Mouse (Mus musculus) embryonic fibroblast, embryonic 13.5 days (primary cell): Measurements from ENCODE around the gene Jtb. TPM values are rescaled to one million over a fixed set of nuclear protein-coding genes. Genes with fewer than 3 reads are reported as not detected.

ENCODE experiments used
- H3K27ac ChIP-seq: 2 replicates; pipeline ENCODE4 v1.5.1; 2012; ENCODE audit warnings: low read length, control low read depth, inconsistent platforms; ENCODE audit not compliant: insufficient read depth
- H3K4me1 ChIP-seq: 2 replicates; pipeline ENCODE4 v1.6.1; 2011; ENCODE audit warnings: low read length; ENCODE audit not compliant: control insufficient read depth, insufficient read depth
- H3K4me3 ChIP-seq: 2 replicates; pipeline ENCODE4 v1.5.1; 2011; ENCODE audit warnings: mild to moderate bottlenecking, control low read depth, low read length; ENCODE audit not compliant: insufficient read depth
- CTCF ChIP-seq: IDR thresholded peaks from 2 replicates; pipeline ENCODE4 v1.5.1; 2011; ENCODE audit warnings: mild to moderate bottlenecking, control low read depth, low read length, moderate library complexity, borderline replicate concordance; ENCODE audit not compliant: insufficient read depth
- POLR2A ChIP-seq: IDR thresholded peaks from 2 replicates; pipeline ENCODE4 v1.6.1; 2011; ENCODE audit warnings: low read depth, mild to moderate bottlenecking, control low read depth, low read length, moderate library complexity
- polyA plus RNA-seq: library from polyadenylated mRNA; stranded (reverse); fragments of >200 nt; gene quantifications from 2 replicates; pipeline ENCODE4 v1.2.4, GENCODE M21; 2011; ENCODE audit warnings: low read depth; ENCODE audit not compliant: missing spikeins, insufficient read length

Jtb gene
- polyA plus RNA-seq, 1 experiment: 47.5 TPM

DNA sequence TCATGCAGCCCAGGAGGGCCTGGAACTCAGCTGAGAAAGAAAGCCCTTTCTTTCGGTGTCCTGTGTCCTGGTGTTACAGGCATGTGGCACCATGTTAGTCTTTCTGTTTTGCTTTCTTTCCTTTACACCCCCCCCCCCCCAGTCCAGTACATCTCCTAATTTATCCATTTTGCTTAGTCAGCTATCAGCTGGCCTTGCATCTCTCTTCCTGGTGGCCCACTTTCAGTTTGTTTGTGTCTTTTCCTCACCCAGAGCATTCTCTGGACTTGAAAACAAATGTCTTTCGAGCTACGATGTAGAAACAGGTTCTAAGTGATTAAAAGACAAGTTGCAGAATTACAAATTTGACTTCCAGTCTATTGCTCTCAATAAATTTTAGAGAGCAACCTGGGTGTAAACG lies 8.9 kb upstream of the Jtb start:
- Histone ChIP-seq H3K4me3 (no peak overlapping the region), H3K27ac (no peak overlapping the region), H3K4me1 (no peaks in the 10 kb centered on the region)
- TF ChIP-seq CTCF (no peak), POLR2A (no peak)

GRCm38 (mm10) chr3:90222941-90223340 lies 8.5 kb upstream of the Jtb start:
- TF ChIP-seq POLR2A: no peak
- TF ChIP-seq CTCF: no peak
- no peak overlapping the region for H3K27ac ChIP-seq
- H3K4me1 ChIP-seq: no peaks in the 10 kb centered on the region
- H3K4me3 ChIP-seq: no peak overlapping the region

DNA sequence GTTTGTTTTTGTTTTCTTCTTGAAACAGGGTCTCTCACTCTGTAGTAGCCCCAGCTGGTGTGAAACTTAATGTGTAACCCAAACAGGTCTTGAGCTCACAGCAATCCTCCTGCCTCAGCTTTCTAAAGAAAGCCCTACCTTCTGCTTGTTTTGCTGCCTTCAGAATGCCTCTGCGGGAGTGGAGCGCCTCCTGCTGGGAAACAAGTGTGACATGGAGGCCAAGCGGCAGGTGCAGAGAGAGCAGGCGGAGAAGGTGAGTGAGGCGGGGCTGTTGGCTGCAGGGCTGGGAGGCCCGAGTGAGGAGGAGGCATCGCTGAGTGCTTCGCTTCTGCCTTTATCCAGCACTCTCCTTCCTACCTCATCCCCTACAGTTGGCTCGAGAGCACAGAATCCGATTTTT lies 7.1 kb upstream of the Jtb start:
- H3K27ac ChIP-seq: no peak overlapping the region
- no peaks in the 10 kb centered on the region for H3K4me1 ChIP-seq
- no peak overlapping the region for H3K4me3 ChIP-seq
- TF ChIP-seq POLR2A: no peak
- no peak for TF ChIP-seq CTCF

DNA sequence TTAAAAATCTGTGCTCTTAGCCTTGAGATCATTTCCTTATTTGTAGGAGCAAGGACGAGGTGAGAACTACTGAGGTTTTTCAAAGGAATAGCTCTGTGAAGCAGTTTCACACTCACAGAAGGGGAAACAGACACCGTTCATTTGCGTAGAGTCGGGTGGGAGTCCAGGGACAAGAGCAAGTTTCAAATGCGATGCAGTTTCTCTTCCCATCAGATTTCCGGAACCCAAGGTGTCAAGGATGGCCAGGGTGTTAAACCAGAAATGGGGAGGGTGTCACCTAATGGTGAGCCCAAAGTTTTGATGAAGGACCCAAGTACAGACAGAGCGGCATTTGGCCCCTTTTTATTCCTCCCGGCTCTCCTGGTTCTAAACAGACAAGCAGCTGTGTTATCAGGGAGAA lies 322 bp upstream of the Jtb start:
- Histone ChIP-seq H3K4me1 (peaks cover 2% of the 10 kb centered on the region; the same call in 1 of the 2 replicates), H3K4me3 (peak overlapping the region; percentile 98), H3K27ac (no peak overlapping the region)
- TF ChIP-seq CTCF: no peak
- no peak for TF ChIP-seq POLR2A

GRCm38 (mm10) chr3:90241251-90241650 lies 9.9 kb downstream of the Jtb start:
- TF ChIP-seq CTCF: no peak
- TF ChIP-seq POLR2A: no peak
- Histone ChIP-seq H3K4me3 (no peak overlapping the region), H3K4me1 (no peaks in the 10 kb centered on the region), H3K27ac (no peak overlapping the region)

DNA sequence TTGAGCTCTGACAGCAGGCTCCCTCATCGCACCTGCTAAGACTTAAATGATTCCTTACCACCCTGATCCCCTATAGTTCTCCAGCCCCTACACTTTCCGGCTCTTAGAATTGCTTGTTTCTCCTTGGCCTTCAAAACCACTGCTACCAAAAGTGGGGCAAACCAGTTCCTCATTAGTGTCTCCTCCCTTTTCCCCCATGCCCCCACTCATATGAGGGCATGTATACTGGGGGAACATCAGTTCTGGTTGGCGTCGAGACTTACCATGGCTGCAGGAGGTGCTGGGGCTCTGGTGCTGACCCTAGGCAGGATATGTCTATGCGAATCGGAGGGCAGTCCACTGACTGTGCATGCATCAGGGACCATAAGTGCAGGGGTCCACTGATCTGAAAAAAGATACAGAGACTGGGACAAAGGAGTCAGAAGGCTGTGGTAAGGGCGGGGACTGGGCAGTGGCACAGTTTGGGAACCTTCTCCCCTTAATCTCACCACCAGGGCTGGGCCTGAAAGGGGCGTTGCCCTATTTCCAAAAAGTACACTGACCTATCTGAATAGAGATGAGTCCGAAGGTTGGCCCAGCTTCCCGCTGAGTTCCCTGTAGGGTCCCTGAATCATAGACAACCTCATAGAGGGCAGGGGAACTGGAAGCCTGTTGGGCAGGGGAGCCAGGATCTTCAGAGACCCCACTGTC lies 10.4 kb downstream of the Jtb start:
- Histone ChIP-seq H3K27ac (no peak overlapping the region), H3K4me3 (no peak overlapping the region), H3K4me1 (no peaks in the 10 kb centered on the region)
- TF ChIP-seq POLR2A (no peak), CTCF (no peak)

DNA sequence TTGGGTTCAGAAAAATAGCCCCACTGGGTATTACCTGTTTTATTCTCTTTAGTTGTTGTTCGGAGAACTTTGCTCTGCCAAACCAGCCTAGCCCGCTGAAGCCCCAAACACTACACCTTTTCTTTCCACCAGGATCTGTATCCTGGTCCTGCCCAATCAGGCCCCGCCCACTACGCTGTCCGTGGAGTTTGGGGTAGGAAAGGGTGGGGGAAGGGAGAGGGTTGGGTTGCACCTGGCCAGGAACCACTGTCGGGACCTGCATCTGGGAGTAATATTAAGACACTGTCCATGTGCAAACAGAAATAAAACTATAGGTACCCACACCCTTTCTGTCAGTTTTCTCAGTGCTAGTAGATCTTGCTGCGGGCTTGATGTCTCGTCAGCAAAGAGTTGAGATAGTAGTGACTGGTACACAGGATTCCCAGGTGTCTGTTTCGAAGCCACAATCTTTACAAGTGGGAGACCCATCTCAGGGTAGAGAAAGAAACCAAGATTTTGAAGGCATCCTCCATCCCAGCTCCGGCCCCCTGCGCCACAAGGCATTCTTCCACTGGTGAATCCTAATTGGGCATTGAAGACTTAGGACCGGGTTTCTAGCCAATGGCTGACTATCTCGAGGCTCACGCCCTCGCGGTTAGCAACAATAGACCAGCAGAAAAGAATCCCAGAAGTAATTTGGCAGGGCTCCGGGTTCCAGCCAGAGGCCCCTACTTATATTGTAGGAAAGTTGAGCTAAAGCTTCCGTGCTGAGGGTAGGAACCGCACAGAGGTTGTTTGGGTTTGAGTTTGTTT lies 11.8 kb downstream of the Jtb start, which contains the start of gene Creb3l4:
Creb3l4 (minus strand) TSS at position 529 of the 792 bp plus-strand sequence.
- Histone ChIP-seq H3K4me1 (no peaks in the 10 kb centered on the region), H3K4me3 (peak within 1 kb of the TSS; percentile 15; the same call in 1 of the 2 replicates)
- TF ChIP-seq CTCF (no peak), POLR2A (peak; percentile 29; the same call in 1 of the 2 replicates)

DNA sequence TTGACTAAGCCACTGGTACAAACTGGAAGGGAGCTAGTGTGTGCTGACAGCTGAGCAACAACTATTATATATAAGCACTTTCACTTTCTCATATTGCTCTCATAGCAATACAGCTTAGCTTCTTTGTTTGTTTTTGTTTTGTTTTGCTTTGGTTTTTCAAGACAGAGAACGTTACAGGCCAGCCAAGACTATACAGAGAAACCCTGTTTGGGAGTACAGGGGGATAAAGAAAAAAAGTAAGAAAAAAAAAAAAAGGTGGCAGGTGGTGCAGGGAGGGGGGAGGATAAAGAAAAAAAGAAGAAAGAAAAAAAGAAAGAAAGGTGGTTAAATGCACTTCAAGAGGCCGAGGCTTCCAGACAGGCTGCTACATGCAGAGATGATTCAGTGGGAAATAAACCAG lies 14.0 kb downstream of the Jtb start:
- no peak overlapping the region for H3K27ac ChIP-seq
- no peak for TF ChIP-seq POLR2A
- no peak for TF ChIP-seq CTCF
- peaks cover 3% of the 10 kb centered on the region; the same call in 1 of the 2 replicates for H3K4me1 ChIP-seq
- no peak overlapping the region for H3K4me3 ChIP-seq

More for the DNA sequence above, 11.8 kb downstream of the Jtb start, which contains the start of gene Creb3l4:
- H3K27ac ChIP-seq: no peak within 1 kb of the TSS

DNA sequence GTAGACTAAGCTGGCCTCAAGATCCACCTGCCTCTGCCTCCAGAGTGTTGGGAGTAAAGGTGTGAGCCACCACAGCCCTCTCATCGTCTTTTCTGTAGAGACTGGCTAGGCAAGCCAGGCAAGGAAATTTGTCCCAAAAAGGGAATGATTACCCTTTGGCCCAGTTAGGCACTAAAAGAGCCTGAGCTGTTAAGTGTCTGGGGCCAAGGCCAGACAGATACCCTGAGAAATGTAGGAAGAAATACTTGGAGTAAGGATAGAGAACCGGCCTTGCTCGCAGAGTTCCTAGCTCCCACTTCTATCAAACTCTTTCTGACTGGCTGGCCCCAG lies 16.2 kb downstream of the Jtb start:
- peak overlapping the region; percentile 98 for H3K27ac ChIP-seq
- TF ChIP-seq CTCF (no peak), POLR2A (0 out of 2 replicates have a peak, but pooled peaks have one; percentile 68)
- peak overlapping the region; percentile 35 for H3K4me3 ChIP-seq
- peaks cover 13% of the 10 kb centered on the region for H3K4me1 ChIP-seq
